Mouse (Mus musculus) liver, embryonic 13.5 days (tissue): ENCODE measurements around the gene Lrrn4cl. TPM values are rescaled to one million over a fixed set of nuclear protein-coding genes. Genes with fewer than 3 reads are reported as not detected.
"Not testable (repeated sequence)": the region's sequence is repeated elsewhere in the genome, so short reads cannot be mapped to it uniquely, and the experiment has no call there.

Experiments used
- ATAC-seq: fragments of 200-750 bp; cut with Nextera tagmentation; 2 replicates; pipeline ENCODE4 v1.8.0; 2017; ENCODE audit warnings: low read depth, mild to moderate bottlenecking, moderate number of reproducible peaks, moderate library complexity
- DNase-seq: peaks from one replicate; pipeline ENCODE4 v3.0.0; 2022
- H3K27ac ChIP-seq: fragments of 300-500 bp; sonication (generic); 2 replicates; pipeline ENCODE4 v1.5.1; 2015; ENCODE audit warnings: moderate library complexity, mild to moderate bottlenecking, inconsistent platforms
- H3K27me3 ChIP-seq: fragments of 300-500 bp; sonication (generic); 2 replicates; pipeline ENCODE4 v1.6.1; 2015; ENCODE audit warnings: mild to moderate bottlenecking, inconsistent platforms
- H3K36me3 ChIP-seq: fragments of 300-500 bp; sonication (generic); 2 replicates; pipeline ENCODE4 v1.6.1; 2015; ENCODE audit warnings: mild to moderate bottlenecking, inconsistent platforms
- H3K4me1 ChIP-seq: fragments of 300-500 bp; sonication (generic); replicated peaks from 2 replicates; pipeline ENCODE4 v1.6.1; 2015; ENCODE audit warnings: inconsistent platforms
- H3K4me2 ChIP-seq: fragments of 300-500 bp; sonication (generic); 2 replicates; pipeline ENCODE4 v1.6.1; 2015; ENCODE audit warnings: inconsistent platforms, mild to moderate bottlenecking, moderate library complexity
- H3K4me3 ChIP-seq: fragments of 300-500 bp; sonication (generic); replicated peaks from 2 replicates; pipeline ENCODE4 v1.5.1; 2015; ENCODE audit warnings: mild to moderate bottlenecking, inconsistent platforms
- H3K9ac ChIP-seq: fragments of 300-500 bp; sonication (generic); 2 replicates; pipeline ENCODE4 v1.6.1; 2015; ENCODE audit warnings: mild to moderate bottlenecking, inconsistent platforms
- H3K9me3 ChIP-seq: fragments of 300-500 bp; sonication (generic); replicated peaks from 2 replicates; pipeline ENCODE4 v1.6.1; 2016; ENCODE audit warnings: inconsistent platforms
- WGBS: fragments of 180-500 bp; shearing (Covaris S2); methylation state at CpG from one replicate; pipeline ENCODE4 v1.1.7; 2015; ENCODE audit not compliant: insufficient replicate concordance; 5-methylcytosine and 5-hydroxymethylcytosine counted together
- polyA plus RNA-seq: library from polyadenylated mRNA; unstranded; fragments of >200 nt; fragmentation: Nextera tagmentation; extraction: Ambion mirVana; gene quantifications from 2 replicates; pipeline ENCODE4 v1.2.1, GENCODE M21; 2015

Gene Lrrn4cl
- polyA plus RNA-seq, 1 experiment from 2014 or later: 0.18 TPM

DNA sequence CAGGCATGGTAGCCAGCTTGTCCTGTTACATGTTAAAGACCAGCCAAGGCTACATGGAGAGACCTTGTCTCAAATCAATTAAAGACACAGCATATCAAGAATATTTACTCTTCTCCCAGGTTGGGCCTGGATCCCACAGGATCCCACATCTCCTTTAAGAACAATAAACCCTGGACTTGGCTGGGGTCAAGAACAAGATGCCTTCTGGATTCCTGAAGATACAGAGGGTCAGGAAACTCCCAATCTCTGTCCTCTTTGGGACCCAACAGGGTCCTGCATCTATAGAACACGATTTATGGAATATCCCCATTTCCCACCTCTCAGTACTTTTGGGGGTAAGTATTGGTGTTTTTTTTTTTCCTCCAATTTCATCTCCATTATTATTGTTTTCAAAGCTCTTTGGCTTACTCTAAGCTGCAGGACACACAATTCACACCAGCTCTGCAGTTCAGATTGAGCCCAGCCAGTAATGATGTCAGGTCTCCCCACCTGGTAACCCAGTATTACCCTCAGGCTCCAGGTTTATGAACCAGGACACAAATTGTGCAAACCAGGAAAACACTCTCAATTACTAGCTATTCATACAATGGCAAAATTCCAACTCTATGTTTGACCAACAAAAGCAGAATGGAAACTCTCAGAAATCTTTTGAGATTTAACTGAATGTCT, 36.5 kb downstream of the Lrrn4cl start:
- H3K4me1 ChIP-seq: peaks cover 43% of the 10 kb centered on the region
- WGBS: 50% methylated on average over 1 of the region's 1 CpGs
- peak overlapping the region; percentile 83 for H3K9ac ChIP-seq
- H3K4me3 ChIP-seq: peak overlapping the region; percentile 73
- no peaks in the 10 kb centered on the region for H3K27me3 ChIP-seq
- H3K36me3 ChIP-seq: peaks cover 19% of the 10 kb centered on the region
- H3K9me3 ChIP-seq: no peaks in the 10 kb centered on the region
- peak overlapping the region; percentile 89 for H3K27ac ChIP-seq
- H3K4me2 ChIP-seq: peak overlapping the region; percentile 84
- ATAC-seq: no peak
- no peak for DNase-seq

DNA sequence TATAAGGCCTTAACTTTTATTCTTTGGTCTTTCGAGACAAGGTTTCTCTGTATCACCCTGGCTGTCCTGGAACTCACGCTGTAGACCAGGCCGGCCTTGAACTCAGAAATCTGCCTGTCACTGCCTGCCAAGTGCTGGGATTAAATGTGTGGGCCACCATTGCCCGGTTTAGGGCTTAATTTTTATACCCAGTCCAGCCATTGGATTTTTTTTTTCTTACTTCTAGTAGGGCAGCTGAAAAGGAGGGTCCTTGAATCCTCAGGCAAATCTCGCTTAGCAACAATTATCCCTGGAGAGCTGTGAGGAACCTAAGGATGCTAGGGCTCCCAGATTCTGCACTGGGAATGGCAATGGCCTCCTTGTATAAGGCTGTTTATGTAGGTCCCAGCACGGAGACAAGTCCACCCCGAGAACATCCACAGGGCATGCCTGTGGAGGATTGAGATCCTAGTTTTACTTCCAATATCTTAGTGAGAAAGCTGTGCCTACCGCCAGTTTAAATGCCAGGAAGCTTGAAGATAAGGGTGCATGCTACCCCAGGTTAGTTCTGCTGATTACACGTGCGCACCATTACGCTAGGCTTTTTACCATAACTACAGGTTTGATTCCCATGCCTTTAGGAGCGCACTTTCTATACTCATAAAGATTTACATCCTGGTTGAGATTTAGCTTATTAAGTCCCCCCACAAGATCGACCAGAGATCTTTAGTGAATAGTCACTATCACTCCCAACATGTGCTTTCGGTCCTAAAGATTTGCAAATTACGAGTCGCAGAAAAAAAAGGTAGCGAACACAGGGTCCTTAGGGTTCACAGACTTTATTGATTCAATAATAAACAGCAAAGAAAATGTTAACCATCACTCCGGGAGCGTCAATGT, 37.3 kb downstream of the Lrrn4cl start:
- no peak for DNase-seq
- ATAC-seq: no peak
- no peaks in the 10 kb centered on the region for H3K9me3 ChIP-seq
- H3K4me1 ChIP-seq: peaks cover 49% of the 10 kb centered on the region
- H3K4me2 ChIP-seq: peak overlapping the region; percentile 84
- H3K4me3 ChIP-seq: peak overlapping the region; percentile 73
- H3K27me3 ChIP-seq: no peaks in the 10 kb centered on the region
- 7% methylated on average over 19 of the region's 19 CpGs for WGBS
- H3K9ac ChIP-seq: peak overlapping the region; percentile 83
- H3K36me3 ChIP-seq: peaks cover 19% of the 10 kb centered on the region
- H3K27ac ChIP-seq: peak overlapping the region; percentile 89

DNA sequence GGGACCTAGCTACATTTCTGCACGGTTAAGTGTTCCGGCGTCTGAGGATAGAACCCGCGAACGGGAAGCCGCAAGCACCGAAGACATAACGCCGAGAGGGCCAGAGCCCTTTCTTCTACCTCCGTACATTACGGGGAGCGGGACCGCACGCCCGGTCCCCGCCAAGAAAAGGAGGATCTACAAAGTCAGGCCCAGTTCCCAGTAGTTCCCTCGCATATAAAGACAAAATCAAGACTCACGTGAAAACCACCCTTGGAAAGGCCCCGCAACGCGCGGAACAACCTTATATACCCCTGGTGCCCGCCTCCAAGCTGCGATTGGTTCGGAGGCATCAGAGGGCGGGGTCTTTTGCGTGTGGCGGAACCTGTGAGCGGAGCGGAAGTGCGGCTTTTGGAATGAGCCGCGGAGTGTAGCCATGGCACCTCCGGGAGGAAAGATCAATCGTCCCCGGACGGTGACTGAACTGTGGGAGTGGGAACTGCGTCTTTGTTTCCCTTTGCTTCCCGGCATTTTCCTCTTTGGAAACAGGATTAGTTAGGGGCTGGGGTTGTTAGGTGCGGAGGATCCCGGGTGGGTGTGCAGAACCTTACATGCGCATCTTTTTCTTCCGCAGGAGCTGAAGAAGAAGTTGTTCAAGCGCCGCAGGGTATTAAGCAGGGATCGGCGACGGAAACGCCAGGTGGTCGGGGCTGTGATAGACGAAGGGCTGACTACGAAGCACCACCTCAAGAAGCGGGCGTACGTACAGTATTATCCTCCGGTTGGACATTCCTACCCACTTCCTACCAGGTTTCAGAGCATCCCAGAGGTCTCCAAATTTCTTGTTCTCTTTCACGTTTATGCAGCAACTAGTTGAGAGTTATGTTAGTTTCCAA, 38.2 kb downstream of the Lrrn4cl start, which contains the start of the genes 1810009A15Rik and Gm49416:
TSS of gene 1810009A15Rik (plus strand) at position 343 of the 875 bp plus-strand sequence.
TSS of gene Gm49416 (plus strand) at position 416 of the 875 bp plus-strand sequence.
- peak within 1 kb of the TSS; percentile 73 for H3K4me3 ChIP-seq
- peaks cover 53% of the 10 kb centered on the region for H3K4me1 ChIP-seq
- peak within 1 kb of the TSS; percentile 84 for H3K4me2 ChIP-seq
- no peaks in the 10 kb centered on the region for H3K27me3 ChIP-seq
- H3K9ac ChIP-seq: peak within 1 kb of the TSS; percentile 85
- peak within 1 kb of the TSS; percentile 89 for H3K27ac ChIP-seq
- DNase-seq (peak; percentile 94), ATAC-seq (peak; percentile 91)
- no peaks in the 10 kb centered on the region for H3K9me3 ChIP-seq
- H3K36me3 ChIP-seq: peaks cover 19% of the 10 kb centered on the region
- WGBS: under 1% methylated on average over 58 of the region's 58 CpGs

DNA sequence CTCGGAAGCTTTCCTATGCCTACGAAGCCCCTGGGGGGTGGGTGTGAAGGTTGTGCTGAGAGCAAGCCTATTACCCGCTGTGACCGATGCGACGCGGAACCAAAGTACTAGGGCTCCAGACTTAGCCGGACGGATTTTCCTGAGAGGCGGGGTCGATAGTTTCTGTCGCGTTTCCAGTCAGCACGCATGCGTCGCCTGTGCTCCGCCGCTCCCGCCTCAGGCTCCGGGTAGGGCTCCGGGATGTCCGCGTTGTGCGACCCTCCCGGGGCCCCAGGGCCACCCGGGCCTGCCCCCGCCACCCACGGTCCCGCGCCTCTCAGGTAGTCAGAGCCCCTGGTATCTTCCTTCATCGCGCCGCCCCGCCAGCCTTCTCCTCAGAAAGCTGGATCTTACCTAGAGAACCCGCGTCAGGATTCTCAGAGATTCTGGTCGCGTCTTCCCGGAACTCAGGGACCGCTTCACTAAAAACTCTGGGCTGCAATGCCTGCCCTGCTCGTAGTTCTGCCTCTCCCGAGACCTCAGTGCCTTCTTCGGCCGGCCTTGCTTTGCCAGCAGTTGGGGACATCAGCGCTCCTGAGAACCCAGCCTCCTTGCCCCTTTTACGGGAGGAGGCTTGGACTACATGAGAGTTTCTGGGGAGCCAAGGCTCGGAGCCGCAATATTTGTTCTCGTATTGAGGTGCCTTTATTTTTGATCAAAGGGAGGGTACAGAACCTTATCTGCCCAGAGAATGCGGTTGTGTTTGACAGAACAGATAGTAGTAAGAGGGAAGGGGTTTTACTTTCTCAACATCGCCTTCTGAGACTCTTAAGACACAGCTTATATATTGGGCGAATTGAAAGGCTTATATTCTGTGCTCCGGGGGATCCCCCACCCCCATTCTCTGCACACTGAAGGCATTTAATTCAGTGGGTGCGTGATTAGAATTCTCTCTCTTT, 42.5 kb downstream of the Lrrn4cl start, which contains the start of gene Ints5:
TSS of gene Ints5 (plus strand) at position 177 of the 938 bp plus-strand sequence.
- H3K4me2 ChIP-seq: peak within 1 kb of the TSS; percentile 80
- peak within 1 kb of the TSS; percentile 91 for H3K4me3 ChIP-seq
- H3K27ac ChIP-seq: peak within 1 kb of the TSS; percentile 94
- WGBS: 1% methylated on average over 54 of the region's 54 CpGs
- peaks cover 69% of the 10 kb centered on the region for H3K4me1 ChIP-seq
- ATAC-seq (peak; percentile 56), DNase-seq (peak; percentile 77)
- peaks cover 45% of the 10 kb centered on the region for H3K36me3 ChIP-seq
- no peaks in the 10 kb centered on the region for H3K9me3 ChIP-seq
- peak within 1 kb of the TSS; percentile 96 for H3K9ac ChIP-seq
- no peaks in the 10 kb centered on the region for H3K27me3 ChIP-seq

DNA sequence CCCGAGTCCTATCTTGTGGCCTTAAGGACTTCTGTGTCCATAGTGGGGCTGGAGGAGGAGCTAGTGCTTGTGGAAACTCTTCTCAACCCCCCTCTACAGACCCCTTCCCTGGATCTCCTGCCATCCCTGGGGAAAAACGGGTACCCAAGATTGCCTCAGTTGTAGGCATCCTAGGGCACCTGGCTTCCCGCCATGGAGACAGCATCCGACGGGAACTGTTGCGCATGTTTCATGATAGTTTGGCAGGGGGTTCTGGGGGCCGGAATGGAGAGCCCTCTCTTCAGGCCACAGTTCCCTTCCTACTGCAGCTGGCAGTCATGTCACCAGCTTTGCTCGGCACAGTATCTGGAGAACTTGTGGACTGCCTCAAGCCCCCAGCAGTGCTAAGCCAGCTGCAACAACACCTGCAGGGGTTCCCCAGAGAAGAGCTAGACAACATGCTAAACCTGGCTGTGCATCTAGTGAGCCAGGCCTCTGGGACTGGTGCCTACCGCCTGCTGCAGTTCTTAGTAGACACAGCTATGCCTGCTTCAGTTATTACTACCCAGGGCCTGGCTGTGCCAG, 44.9 kb downstream of the Lrrn4cl start:
- peaks cover 39% of the 10 kb centered on the region for H3K36me3 ChIP-seq
- no peak for ATAC-seq
- H3K27me3 ChIP-seq: no peaks in the 10 kb centered on the region
- no peaks in the 10 kb centered on the region for H3K9me3 ChIP-seq
- no peak overlapping the region for H3K4me2 ChIP-seq
- H3K4me1 ChIP-seq: peaks cover 74% of the 10 kb centered on the region
- peak overlapping the region; percentile 16; the same call in 1 of the 2 replicates for H3K9ac ChIP-seq
- no peak for DNase-seq
- H3K27ac ChIP-seq: peak overlapping the region; percentile 91; the same call in 1 of the 2 replicates
- 86% methylated on average over 9 of the region's 9 CpGs for WGBS
- no peak overlapping the region; the same call in 1 of the 2 replicates for H3K4me3 ChIP-seq

DNA sequence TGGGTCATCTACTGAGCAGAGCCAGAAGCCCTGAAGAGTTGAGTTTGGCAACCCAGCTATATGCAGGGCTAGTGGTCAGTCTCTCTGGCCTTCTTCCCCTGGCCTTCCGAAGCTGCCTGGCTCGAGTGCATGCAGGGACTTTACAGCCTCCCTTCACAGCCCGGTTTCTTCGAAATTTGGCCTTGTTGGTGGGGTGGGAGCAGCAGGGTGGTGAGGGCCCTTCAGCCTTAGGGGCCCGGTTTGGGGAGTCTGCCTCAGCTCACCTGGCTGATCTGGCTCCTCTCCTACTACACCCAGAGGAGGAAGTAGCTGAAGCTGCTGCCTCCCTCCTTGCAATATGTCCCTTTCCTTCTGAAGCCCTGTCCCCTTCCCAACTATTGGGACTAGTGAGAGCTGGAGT, 45.7 kb downstream of the Lrrn4cl start:
- DNase-seq, H3K4me3 ChIP-seq, H3K9me3 ChIP-seq, H3K27me3 ChIP-seq, ATAC-seq: not testable (repeated sequence)
- Histone ChIP-seq H3K9ac (peak overlapping the region; percentile 74), H3K4me1 (peaks cover 74% of the 10 kb centered on the region), H3K4me2 (peak overlapping the region; percentile 78; the same call in 1 of the 2 replicates), H3K27ac (peak overlapping the region; percentile 91), H3K36me3 (peaks cover 35% of the 10 kb centered on the region)
- WGBS: 70% methylated on average over 5 of the region's 5 CpGs

DNA sequence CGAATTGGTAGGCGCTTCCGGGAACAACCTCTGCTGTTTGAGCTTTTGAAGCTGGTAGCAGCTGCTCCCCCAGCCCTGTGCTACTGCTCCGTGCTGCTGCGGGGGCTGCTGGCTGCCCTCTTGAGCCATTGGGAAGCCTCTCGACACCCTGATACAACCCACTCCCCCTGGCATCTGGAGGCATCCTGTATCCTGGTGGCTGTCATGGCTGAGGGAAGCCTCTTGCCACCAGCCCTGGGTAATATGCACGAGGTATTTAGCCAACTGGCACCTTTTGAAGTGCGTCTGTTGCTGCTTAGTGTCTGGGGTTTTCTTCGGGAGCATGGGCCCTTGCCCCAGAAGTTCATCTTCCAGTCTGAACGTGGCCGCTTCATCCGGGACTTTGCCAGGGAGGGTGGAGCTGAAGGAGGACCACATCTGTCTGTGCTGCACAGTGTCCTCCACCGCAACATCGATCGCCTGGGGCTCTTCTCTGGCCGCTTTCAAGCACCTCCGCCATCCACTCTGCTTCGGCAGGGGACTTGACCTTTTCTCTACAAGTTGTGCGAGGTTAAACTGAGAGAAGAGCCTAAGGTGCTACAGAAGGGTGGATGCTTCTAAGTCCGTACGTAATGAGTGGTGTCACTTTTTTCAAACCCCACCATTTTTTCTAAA, 46.8 kb downstream of the Lrrn4cl start:
- peak overlapping the region; percentile 74 for H3K9ac ChIP-seq
- not testable (repeated sequence) for H3K27me3 ChIP-seq, DNase-seq, H3K9me3 ChIP-seq
- H3K4me3 ChIP-seq: peak overlapping the region; percentile 93
- H3K4me1 ChIP-seq: peaks cover 70% of the 10 kb centered on the region
- peaks cover 41% of the 10 kb centered on the region for H3K36me3 ChIP-seq
- peak overlapping the region; percentile 78 for H3K4me2 ChIP-seq
- peak overlapping the region; percentile 91 for H3K27ac ChIP-seq
- WGBS: 37% methylated on average over 21 of the region's 21 CpGs
- ATAC-seq: peak; percentile 32

DNA sequence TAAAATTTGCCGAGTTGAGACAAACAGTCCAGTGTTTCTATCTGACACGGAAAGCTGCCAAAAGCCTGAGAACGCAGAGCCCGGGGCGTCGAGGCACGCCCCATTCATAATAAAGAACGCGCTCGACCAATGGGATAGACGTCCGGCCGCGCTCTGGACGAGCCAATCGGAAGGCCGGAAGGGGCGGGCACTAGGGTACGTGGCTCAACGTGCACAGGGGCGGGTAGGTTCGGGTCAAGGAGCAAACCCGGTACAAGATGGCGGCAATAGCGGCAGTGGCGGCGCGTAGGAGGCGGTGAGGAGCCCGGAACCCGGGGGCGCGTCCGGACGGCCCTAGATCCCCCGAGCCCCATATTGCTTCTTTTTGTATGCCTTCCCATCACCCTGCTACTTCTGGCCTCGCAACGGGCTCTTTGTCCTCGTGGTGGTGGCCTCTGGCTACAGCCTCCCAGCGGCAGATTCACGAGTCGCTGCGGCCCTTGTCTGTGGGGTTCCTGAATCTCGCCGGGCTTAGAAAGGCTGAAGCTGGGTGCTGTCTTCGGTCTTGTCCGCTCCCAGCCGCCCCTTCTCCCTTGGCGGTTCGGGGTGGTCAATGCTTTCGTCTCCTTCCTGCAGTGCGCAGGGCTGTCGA, 47.4 kb downstream of the Lrrn4cl start, which contains the start of gene Ganab:
TSS of gene Ganab (plus strand) at position 207 of the 631 bp plus-strand sequence.
- Histone ChIP-seq H3K9ac (peak within 1 kb of the TSS; percentile 97), H3K9me3 (no peaks in the 10 kb centered on the region), H3K4me2 (peak within 1 kb of the TSS; percentile 88), H3K36me3 (peaks cover 46% of the 10 kb centered on the region), H3K27ac (peak within 1 kb of the TSS; percentile 91), H3K27me3 (no peaks in the 10 kb centered on the region), H3K4me1 (peaks cover 66% of the 10 kb centered on the region), H3K4me3 (peak within 1 kb of the TSS; percentile 93)
- ATAC-seq (peak; percentile 97), DNase-seq (peak; percentile 96)
- WGBS: under 1% methylated on average over 53 of the region's 53 CpGs

DNA sequence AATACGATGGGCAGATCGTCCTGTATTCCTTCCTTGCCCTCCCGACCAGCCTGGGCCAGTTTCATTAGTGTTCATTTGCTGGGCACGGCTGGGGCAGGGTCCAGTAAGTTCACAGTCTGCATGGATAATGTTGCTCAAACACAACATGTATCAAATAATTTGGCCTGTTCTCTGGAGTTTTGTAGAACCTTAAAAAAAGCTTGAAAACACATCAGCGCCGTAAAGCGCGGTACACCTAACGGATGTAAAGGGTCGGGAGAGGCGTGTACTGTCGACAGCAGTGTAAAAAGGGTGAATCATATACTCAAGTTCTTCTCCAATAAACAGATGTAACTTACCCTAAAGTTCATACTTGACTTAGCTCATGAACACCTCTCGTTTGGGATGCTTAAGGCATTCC, 48.0 kb downstream of the Lrrn4cl start:
- Histone ChIP-seq H3K4me2 (peak overlapping the region; percentile 88), H3K9me3 (no peaks in the 10 kb centered on the region), H3K4me1 (peaks cover 64% of the 10 kb centered on the region), H3K36me3 (peaks cover 52% of the 10 kb centered on the region), H3K27me3 (no peaks in the 10 kb centered on the region), H3K9ac (peak overlapping the region; percentile 97), H3K27ac (peak overlapping the region; percentile 91), H3K4me3 (peak overlapping the region; percentile 93)
- DNase-seq: no peak
- no peak for ATAC-seq
- 2% methylated on average over 13 of the region's 13 CpGs for WGBS
